Mouse (Mus musculus) forebrain, embryonic 13.5 days (tissue): Measurements from ENCODE around the gene Erlin1. TPM values are rescaled to one million over a fixed set of nuclear protein-coding genes. Genes with fewer than 3 reads are reported as not detected.

Experiments used
- ATAC-seq: fragments of 200-750 bp; cut with Nextera tagmentation; 2 replicates; pipeline ENCODE4 v1.8.0; 2017
- H3K27ac ChIP-seq: fragments of 300-500 bp; sonication (generic); 2 replicates; pipeline ENCODE4 v1.5.1; 2015; ENCODE audit warnings: inconsistent platforms, mild to moderate bottlenecking, moderate library complexity
- H3K27me3 ChIP-seq: fragments of 300-500 bp; sonication (generic); 2 replicates; pipeline ENCODE4 v1.6.1; 2015; ENCODE audit warnings: mild to moderate bottlenecking, inconsistent platforms
- H3K36me3 ChIP-seq: fragments of 300-500 bp; sonication (generic); 2 replicates; pipeline ENCODE4 v1.6.1; 2015; ENCODE audit warnings: mild to moderate bottlenecking, inconsistent platforms; ENCODE audit not compliant: poor library complexity, severe bottlenecking
- H3K4me1 ChIP-seq: fragments of 300-500 bp; sonication (generic); 2 replicates; pipeline ENCODE4 v1.6.1; 2015; ENCODE audit warnings: inconsistent platforms
- H3K4me2 ChIP-seq: fragments of 300-500 bp; sonication (generic); 2 replicates; pipeline ENCODE4 v1.6.1; 2015; ENCODE audit warnings: inconsistent platforms, mild to moderate bottlenecking, moderate library complexity
- H3K4me3 ChIP-seq: fragments of 300-500 bp; sonication (generic); 2 replicates; pipeline ENCODE4 v1.5.1; 2015; ENCODE audit warnings: mild to moderate bottlenecking, inconsistent platforms
- H3K9ac ChIP-seq: fragments of 300-500 bp; sonication (generic); 2 replicates; pipeline ENCODE4 v1.6.1; 2015; ENCODE audit warnings: mild to moderate bottlenecking, inconsistent platforms
- H3K9me3 ChIP-seq: fragments of 300-500 bp; sonication (generic); replicated peaks from 2 replicates; pipeline ENCODE4 v1.6.1; 2016; ENCODE audit warnings: inconsistent platforms
- WGBS: fragments of 180-500 bp; shearing (Covaris S2); methylation state at CpG from one replicate; pipeline ENCODE4 v1.1.7; 2015; 5-methylcytosine and 5-hydroxymethylcytosine counted together
- polyA plus RNA-seq: library from polyadenylated mRNA; unstranded; fragments of >200 nt; fragmentation: Nextera tagmentation; extraction: Ambion mirVana; gene quantifications from 2 replicates; pipeline ENCODE4 v1.2.1, GENCODE M21; 2015

The Erlin1 gene
- polyA plus RNA-seq, 1 experiment from 2014 or later, result 17.8 TPM

DNA sequence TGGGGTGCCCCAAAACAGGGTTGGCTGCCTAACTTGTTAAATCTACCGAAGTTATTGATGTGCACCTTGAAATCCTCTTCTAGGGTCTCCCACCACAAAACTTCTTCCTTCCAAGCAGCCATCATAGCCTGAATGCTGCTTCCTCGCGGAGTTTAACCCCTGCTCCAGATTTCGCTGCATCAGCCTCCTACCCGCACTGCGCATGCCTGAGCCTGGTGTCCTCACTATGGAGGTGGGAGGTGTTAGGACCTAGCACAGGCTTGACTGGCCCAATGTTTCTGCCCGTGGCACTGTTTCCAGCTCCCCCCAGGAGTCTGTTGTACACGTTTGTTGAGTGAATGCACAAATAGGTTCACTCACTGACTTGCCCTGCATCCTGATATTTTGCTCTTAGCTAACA lies 79.2 kb downstream of the Erlin1 start:
- 87% methylated on average over 8 of the region's 8 CpGs for WGBS
- H3K4me2 ChIP-seq, result no peak overlapping the region

DNA sequence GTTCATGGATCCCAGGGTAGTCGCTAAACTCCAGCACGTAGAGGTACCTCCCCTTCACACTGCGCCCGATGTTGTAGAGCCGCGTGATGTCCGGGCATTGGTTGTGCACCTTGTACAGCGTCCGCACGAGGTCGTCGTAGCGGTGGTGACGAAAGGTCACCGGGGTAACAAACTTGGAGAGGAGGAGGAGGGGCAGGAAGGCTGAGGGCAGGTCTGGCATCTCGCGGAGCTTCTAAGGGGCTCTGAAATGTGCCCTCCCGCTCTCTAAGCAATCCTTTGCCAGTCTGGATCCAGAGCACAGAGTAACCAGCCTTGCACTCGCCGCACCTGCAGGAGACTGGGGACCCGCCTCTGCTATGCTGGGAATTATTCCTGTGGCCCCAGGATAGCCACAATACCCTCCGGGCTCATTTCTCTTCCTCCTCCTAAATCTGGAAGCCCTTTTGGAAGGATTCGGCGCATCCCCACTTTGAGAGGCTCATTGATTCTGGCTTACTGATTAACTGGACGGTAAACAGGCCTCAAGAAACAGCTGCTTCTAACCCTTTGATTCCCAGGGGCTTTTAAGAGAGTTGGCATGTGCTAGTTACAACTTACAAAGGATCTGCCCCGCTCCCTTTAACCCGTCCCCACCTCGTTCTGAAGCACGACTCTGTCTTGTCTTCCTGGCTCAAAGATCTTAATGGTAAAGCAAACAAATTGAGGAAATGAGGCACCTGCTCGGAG lies 83.4 kb downstream of the Erlin1 start, which contains the start of gene Cpn1:
TSS of gene Cpn1 (minus strand) at position 488 of the 726 bp plus-strand sequence.
- peaks cover 8% of the 10 kb centered on the region; the same call in 1 of the 2 replicates for H3K4me1 ChIP-seq
- H3K9ac ChIP-seq, result no peak within 1 kb of the TSS
- H3K4me2 ChIP-seq, result peak within 1 kb of the TSS; percentile 47
- no peaks in the 10 kb centered on the region for H3K36me3 ChIP-seq
- 15% methylated on average over 30 of the region's 30 CpGs for WGBS
- peak within 1 kb of the TSS; percentile 17; the same call in 1 of the 2 replicates for H3K4me3 ChIP-seq
- no peak within 1 kb of the TSS for H3K27ac ChIP-seq
- ATAC-seq, result no peak
- peaks cover 7% of the 10 kb centered on the region; the same call in 1 of the 2 replicates for H3K27me3 ChIP-seq
- H3K9me3 ChIP-seq, result no peaks in the 10 kb centered on the region

More for the DNA sequence above, 79.2 kb downstream of the Erlin1 start:
- Histone ChIP-seq H3K9ac (no peak overlapping the region), H3K36me3 (no peaks in the 10 kb centered on the region), H3K27ac (no peak overlapping the region), H3K4me3 (no peak overlapping the region), H3K9me3 (no peaks in the 10 kb centered on the region), H3K27me3 (peaks cover 7% of the 10 kb centered on the region; the same call in 1 of the 2 replicates), H3K4me1 (peaks cover 8% of the 10 kb centered on the region; the same call in 1 of the 2 replicates)
- ATAC-seq, result no peak

Other genes with a start within 250 kb of the Erlin1 start
- 11.6 and 12.4 TPM in 2 replicates for gene Dnmbp, start 129.6 kb downstream of the Erlin1 start, polyA plus RNA-seq
- 0.32 and 0.37 TPM in 2 replicates for gene Cpn1, start 83.2 kb downstream of the Erlin1 start, polyA plus RNA-seq
- 0.16 TPM in 1 of 2 replicates, not detected in the other for gene Cyp2c23, start 40.6 kb downstream of the Erlin1 start, polyA plus RNA-seq
- 61.7 and 63.3 TPM in 2 replicates for gene Chuk, start 37.7 kb upstream of the Erlin1 start, polyA plus RNA-seq
- gene Cwf19l1, start 66.1 kb upstream of the Erlin1 start, polyA plus RNA-seq, result 37.1 and 39.4 TPM in 2 replicates
- gene Bloc1s2, start 76.7 kb upstream of the Erlin1 start, polyA plus RNA-seq, result 130 and 141 TPM in 2 replicates
- gene Pkd2l1, start 122.7 kb upstream of the Erlin1 start, polyA plus RNA-seq, result 0.11 and 0.17 TPM in 2 replicates
- gene Scd3, start 133.5 kb upstream of the Erlin1 start, polyA plus RNA-seq, result 1.4 and 1.6 TPM in 2 replicates
- gene Scd2, start 223.9 kb upstream of the Erlin1 start, polyA plus RNA-seq, result 247 and 288 TPM in 2 replicates